Mouse (Mus musculus): ENCODE data around the gene Tspan9. TPM values are rescaled to one million over a fixed set of nuclear protein-coding genes. Genes with fewer than 3 reads are reported as not detected.
A peak's percentile ranks its signal among the peaks of the same experiment; 100 is the strongest.

The Tspan9 gene
- polyA plus RNA-seq, 1 experiment from 2014 or later, result 114 TPM

GRCm38 (mm10) chr6:128156476-128156875 lies 13.1 kb upstream of the Tspan9 start:
- WGBS, result 80% methylated on average over 4 of the region's 4 CpGs
- H3K4me3 ChIP-seq (replicated peaks), result no peak overlapping the region
- no peak overlapping the region for H3K9ac ChIP-seq (replicated peaks)
- H3K9me3 ChIP-seq, result no peaks in the 10 kb centered on the region
- no peaks in the 10 kb centered on the region for H3K36me3 ChIP-seq
- no peak overlapping the region for H3K4me2 ChIP-seq
- H3K27me3 ChIP-seq, result no peaks in the 10 kb centered on the region
- 0 out of 2 replicates have a peak, but pooled peaks cover 4% of the 10 kb centered on the region for H3K4me1 ChIP-seq (replicated peaks)
- ATAC-seq (ENCODE audit: insufficient number of reproducible peaks, insufficient read depth, low FRiP score, low TSS enrichment, low read depth), result no peak
- no peak overlapping the region for H3K27ac ChIP-seq

GRCm38 (mm10) chr6:128155935-128156334 lies 12.5 kb upstream of the Tspan9 start:
- H3K4me2 ChIP-seq, result no peak overlapping the region
- H3K9me3 ChIP-seq, result no peaks in the 10 kb centered on the region
- no peaks in the 10 kb centered on the region for H3K27me3 ChIP-seq
- 0 out of 2 replicates have a peak, but pooled peaks cover 4% of the 10 kb centered on the region for H3K4me1 ChIP-seq (replicated peaks)
- no peak overlapping the region for H3K4me3 ChIP-seq (replicated peaks)
- H3K36me3 ChIP-seq, result no peaks in the 10 kb centered on the region
- no peak overlapping the region for H3K27ac ChIP-seq
- no peak for ATAC-seq (ENCODE audit: insufficient number of reproducible peaks, insufficient read depth, low FRiP score, low TSS enrichment, low read depth)
- H3K9ac ChIP-seq (replicated peaks), result no peak overlapping the region
- 73% methylated on average over 2 of the region's 2 CpGs for WGBS

- WGBS, result 63% methylated on average over 6 of the region's 6 CpGs
- no peaks in the 10 kb centered on the region for H3K36me3 ChIP-seq
- H3K9ac ChIP-seq (replicated peaks), result no peak overlapping the region
- H3K4me3 ChIP-seq (replicated peaks), result no peak overlapping the region
- H3K4me2 ChIP-seq, result no peak overlapping the region
- no peaks in the 10 kb centered on the region for H3K9me3 ChIP-seq
- no peak for ATAC-seq (ENCODE audit: insufficient number of reproducible peaks, insufficient read depth, low FRiP score, low TSS enrichment, low read depth)
- H3K4me1 ChIP-seq (replicated peaks), result peaks cover 23% of the 10 kb centered on the region
- H3K27ac ChIP-seq, result no peak overlapping the region
- H3K27me3 ChIP-seq, result peaks cover 5% of the 10 kb centered on the region
Observed at GRCm38 (mm10) chr6:128145765-128146164, 2.4 kb upstream of the Tspan9 start.

GRCm38 (mm10) chr6:128142369-128143278 lies 770 bp downstream of the Tspan9 start:
- Histone ChIP-seq H3K27ac (peak overlapping the region; percentile 84), H3K4me3 (replicated peaks) (peak overlapping the region; percentile 68), H3K27me3 (peaks cover 5% of the 10 kb centered on the region), H3K9me3 (no peaks in the 10 kb centered on the region), H3K4me2 (peak overlapping the region; percentile 63), H3K4me1 (replicated peaks) (peaks cover 26% of the 10 kb centered on the region), H3K9ac (replicated peaks) (peak overlapping the region; percentile 79), H3K36me3 (no peaks in the 10 kb centered on the region)
- WGBS, result 5% methylated on average over 20 of the region's 20 CpGs
- peak; percentile 54 for ATAC-seq (ENCODE audit: insufficient number of reproducible peaks, insufficient read depth, low FRiP score, low TSS enrichment, low read depth)

- Histone ChIP-seq H3K4me2 (no peak overlapping the region), H3K9me3 (no peaks in the 10 kb centered on the region), H3K9ac (replicated peaks) (no peak overlapping the region), H3K4me1 (replicated peaks) (peaks cover 44% of the 10 kb centered on the region), H3K27me3 (peaks cover 5% of the 10 kb centered on the region; the same call in 1 of the 2 replicates), H3K36me3 (no peaks in the 10 kb centered on the region), H3K27ac (no peak overlapping the region), H3K4me3 (replicated peaks) (no peak overlapping the region)
- ATAC-seq (ENCODE audit: insufficient number of reproducible peaks, insufficient read depth, low FRiP score, low TSS enrichment, low read depth), result no peak
- WGBS, result 66% methylated on average over 6 of the region's 6 CpGs
Observed at GRCm38 (mm10) chr6:128140724-128141123, 2.7 kb downstream of the Tspan9 start.

GRCm38 (mm10) chr6:128137855-128138254 lies 5.5 kb downstream of the Tspan9 start:
- H3K36me3 ChIP-seq, result no peaks in the 10 kb centered on the region
- no peak overlapping the region for H3K9ac ChIP-seq (replicated peaks)
- no peak overlapping the region for H3K4me3 ChIP-seq (replicated peaks)
- H3K4me1 ChIP-seq (replicated peaks), result peaks cover 59% of the 10 kb centered on the region
- no peak overlapping the region for H3K4me2 ChIP-seq
- ATAC-seq (ENCODE audit: insufficient number of reproducible peaks, insufficient read depth, low FRiP score, low TSS enrichment, low read depth), result no peak
- no peak overlapping the region for H3K27ac ChIP-seq
- no peaks in the 10 kb centered on the region for H3K9me3 ChIP-seq
- no peaks in the 10 kb centered on the region for H3K27me3 ChIP-seq
- 85% methylated on average over 4 of the region's 4 CpGs for WGBS

- no peak overlapping the region for H3K9ac ChIP-seq (replicated peaks)
- H3K4me3 ChIP-seq (replicated peaks), result no peak overlapping the region
- peak overlapping the region; percentile 59 for H3K27ac ChIP-seq
- H3K4me1 ChIP-seq (replicated peaks), result peaks cover 51% of the 10 kb centered on the region
- ATAC-seq (ENCODE audit: insufficient number of reproducible peaks, insufficient read depth, low FRiP score, low TSS enrichment, low read depth), result peak; percentile 43; the same call in 1 of the 2 replicates
- WGBS, result 19% methylated on average over 3 of the region's 3 CpGs
- H3K4me2 ChIP-seq, result peak overlapping the region; percentile 11; the same call in 1 of the 2 replicates
- no peaks in the 10 kb centered on the region for H3K27me3 ChIP-seq
- H3K36me3 ChIP-seq, result no peaks in the 10 kb centered on the region
- H3K9me3 ChIP-seq, result no peaks in the 10 kb centered on the region
Observed at GRCm38 (mm10) chr6:128136654-128137053, 6.7 kb downstream of the Tspan9 start.

GRCm38 (mm10) chr6:128135459-128135858 lies 7.9 kb downstream of the Tspan9 start:
- no peak for ATAC-seq (ENCODE audit: insufficient number of reproducible peaks, insufficient read depth, low FRiP score, low TSS enrichment, low read depth)
- no peaks in the 10 kb centered on the region for H3K27me3 ChIP-seq
- no peaks in the 10 kb centered on the region for H3K9me3 ChIP-seq
- H3K27ac ChIP-seq, result peak overlapping the region; percentile 59
- WGBS, result 47% methylated on average over 5 of the region's 5 CpGs
- no peak overlapping the region for H3K4me2 ChIP-seq
- peaks cover 48% of the 10 kb centered on the region for H3K4me1 ChIP-seq (replicated peaks)
- H3K36me3 ChIP-seq, result no peaks in the 10 kb centered on the region
- no peak overlapping the region for H3K9ac ChIP-seq (replicated peaks)
- H3K4me3 ChIP-seq (replicated peaks), result no peak overlapping the region

- Histone ChIP-seq H3K4me2 (no peak overlapping the region), H3K9ac (replicated peaks) (no peak overlapping the region), H3K36me3 (no peaks in the 10 kb centered on the region), H3K9me3 (no peaks in the 10 kb centered on the region), H3K4me3 (replicated peaks) (no peak overlapping the region), H3K27me3 (no peaks in the 10 kb centered on the region), H3K27ac (peak overlapping the region; percentile 59; the same call in 1 of the 2 replicates), H3K4me1 (replicated peaks) (peaks cover 50% of the 10 kb centered on the region)
- WGBS, result 72% methylated on average over 5 of the region's 5 CpGs
- no peak for ATAC-seq (ENCODE audit: insufficient number of reproducible peaks, insufficient read depth, low FRiP score, low TSS enrichment, low read depth)
Observed at GRCm38 (mm10) chr6:128135006-128135405, 8.4 kb downstream of the Tspan9 start.

- H3K36me3 ChIP-seq, result no peaks in the 10 kb centered on the region
- 36% methylated on average over 8 of the region's 8 CpGs for WGBS
- H3K27ac ChIP-seq, result peak overlapping the region; percentile 78
- H3K9me3 ChIP-seq, result no peaks in the 10 kb centered on the region
- H3K4me2 ChIP-seq, result no peak overlapping the region
- H3K4me3 ChIP-seq (replicated peaks), result no peak overlapping the region
- no peak overlapping the region; the same call in 1 of the 2 replicates for H3K9ac ChIP-seq (replicated peaks)
- H3K4me1 ChIP-seq (replicated peaks), result peaks cover 55% of the 10 kb centered on the region
- no peaks in the 10 kb centered on the region for H3K27me3 ChIP-seq
- ATAC-seq (ENCODE audit: insufficient number of reproducible peaks, insufficient read depth, low FRiP score, low TSS enrichment, low read depth), result no peak
Observed at GRCm38 (mm10) chr6:128134196-128134924, 9.0 kb downstream of the Tspan9 start.

GRCm38 (mm10) chr6:128133679-128134191 lies 9.7 kb downstream of the Tspan9 start:
- no peak overlapping the region; the same call in 1 of the 2 replicates for H3K9ac ChIP-seq (replicated peaks)
- WGBS, result 70% methylated on average over 10 of the region's 10 CpGs
- H3K4me2 ChIP-seq, result no peak overlapping the region

More at GRCm38 (mm10) chr6:128133679-128134191, 9.7 kb downstream of the Tspan9 start:
- H3K27me3 ChIP-seq, result no peaks in the 10 kb centered on the region
- H3K4me3 ChIP-seq (replicated peaks), result no peak overlapping the region
- peak overlapping the region; percentile 78 for H3K27ac ChIP-seq
- H3K36me3 ChIP-seq, result peaks cover 2% of the 10 kb centered on the region; the same call in 1 of the 2 replicates
- H3K9me3 ChIP-seq, result no peaks in the 10 kb centered on the region
- peaks cover 61% of the 10 kb centered on the region for H3K4me1 ChIP-seq (replicated peaks)
- ATAC-seq (ENCODE audit: insufficient number of reproducible peaks, insufficient read depth, low FRiP score, low TSS enrichment, low read depth), result no peak

Data from limb, embryonic 12.5 days (tissue).